Mouse (Mus musculus) E14TG2a.4 (cell line): ENCODE results near the gene Olfr1396.
"Not testable (repeated sequence)": the region's sequence is repeated elsewhere in the genome, so short reads cannot be mapped to it uniquely, and the experiment has no call there.

ENCODE experiments used
- CTCF ChIP-seq: conservative IDR thresholded peaks from 2 replicates; pipeline ENCODE4 v1.5.1; 2014; ENCODE audit warnings: low read length
- NANOG ChIP-seq: IDR thresholded peaks from 2 replicates; pipeline ENCODE4 v1.6.1; 2014; ENCODE audit warnings: borderline replicate concordance, low read length, mixed read lengths

- not testable (repeated sequence) for TF ChIP-seq CTCF, NANOG
Observed at GRCm38 (mm10) chr11:49060061-49060460, 54.6 kb downstream of the Olfr1396 start.
